Mouse (Mus musculus) midbrain, embryonic 16.5 days (tissue): ENCODE measurements around the gene Kcnrg. TPM values are rescaled to one million over a fixed set of nuclear protein-coding genes. Genes with fewer than 3 reads are reported as not detected.
A peak's percentile ranks its signal among the peaks of the same experiment; 100 is the strongest.

Experiments
- ATAC-seq: fragments of 200-750 bp; cut with Nextera tagmentation; 2 replicates; pipeline ENCODE4 v1.8.0; 2017; ENCODE audit warnings: moderate TSS enrichment
- H3K27ac ChIP-seq: fragments of 300-500 bp; sonication (generic); 2 replicates; pipeline ENCODE4 v1.5.1; 2014; ENCODE audit warnings: mild to moderate bottlenecking, low read length, mixed read lengths
- H3K27me3 ChIP-seq: fragments of 300-500 bp; sonication (generic); 2 replicates; pipeline ENCODE4 v1.6.1; 2014; ENCODE audit warnings: low read depth, low read length, mixed read lengths; ENCODE audit not compliant: control insufficient read depth, insufficient read depth
- H3K36me3 ChIP-seq: fragments of 300-500 bp; sonication (generic); 2 replicates; pipeline ENCODE4 v1.6.1; 2014; ENCODE audit warnings: mild to moderate bottlenecking, low read length, moderate library complexity, mixed read lengths; ENCODE audit not compliant: control insufficient read depth, insufficient read depth
- H3K4me1 ChIP-seq: fragments of 300-500 bp; sonication (generic); 2 replicates; pipeline ENCODE4 v1.6.1; 2014; ENCODE audit warnings: mild to moderate bottlenecking, low read length, mixed read lengths; ENCODE audit not compliant: control insufficient read depth, insufficient read depth
- H3K4me2 ChIP-seq: fragments of 300-500 bp; sonication (generic); 2 replicates; pipeline ENCODE4 v1.6.1; 2014; ENCODE audit warnings: mild to moderate bottlenecking, low read length, mixed read lengths
- H3K4me3 ChIP-seq: fragments of 300-500 bp; sonication (generic); 2 replicates; pipeline ENCODE4 v1.5.1; 2014; ENCODE audit warnings: low read depth, mild to moderate bottlenecking, low read length, moderate library complexity, mixed read lengths
- H3K9ac ChIP-seq: fragments of 300-500 bp; sonication (generic); 2 replicates; pipeline ENCODE4 v1.6.1; 2014; ENCODE audit warnings: low read depth, low read length, mixed read lengths
- H3K9me3 ChIP-seq: fragments of 300-500 bp; sonication (generic); replicated peaks from 2 replicates; pipeline ENCODE4 v1.6.1; 2014; ENCODE audit warnings: mild to moderate bottlenecking, low read length, mixed read lengths; ENCODE audit not compliant: control insufficient read depth, poor library complexity, severe bottlenecking
- WGBS: fragments of 180-500 bp; shearing (Covaris S2); extraction: QIAGEN DNeasy Blood & Tissue Kit; methylation state at CpG from one replicate; pipeline ENCODE4 v1.1.7; 2014; 5-methylcytosine and 5-hydroxymethylcytosine counted together
- microRNA counts: library from miRNA; unstranded; fragments of <30 nt; microRNA quantifications from one replicate; lab custom pipeline; 2016
- microRNA-seq: library from miRNA; unstranded; fragments of <30 nt; microRNA quantifications from one replicate; pipeline ENCODE4, GENCODE M21; 2017
- polyA plus RNA-seq: library from polyadenylated mRNA; unstranded; fragments of >200 nt; fragmentation: Nextera tagmentation; extraction: Ambion mirVana; gene quantifications from 2 replicates; pipeline ENCODE4 v1.2.1, GENCODE M21; 2015

Kcnrg gene
- polyA plus RNA-seq, 1 experiment from 2014 or later = 3.1 TPM

DNA sequence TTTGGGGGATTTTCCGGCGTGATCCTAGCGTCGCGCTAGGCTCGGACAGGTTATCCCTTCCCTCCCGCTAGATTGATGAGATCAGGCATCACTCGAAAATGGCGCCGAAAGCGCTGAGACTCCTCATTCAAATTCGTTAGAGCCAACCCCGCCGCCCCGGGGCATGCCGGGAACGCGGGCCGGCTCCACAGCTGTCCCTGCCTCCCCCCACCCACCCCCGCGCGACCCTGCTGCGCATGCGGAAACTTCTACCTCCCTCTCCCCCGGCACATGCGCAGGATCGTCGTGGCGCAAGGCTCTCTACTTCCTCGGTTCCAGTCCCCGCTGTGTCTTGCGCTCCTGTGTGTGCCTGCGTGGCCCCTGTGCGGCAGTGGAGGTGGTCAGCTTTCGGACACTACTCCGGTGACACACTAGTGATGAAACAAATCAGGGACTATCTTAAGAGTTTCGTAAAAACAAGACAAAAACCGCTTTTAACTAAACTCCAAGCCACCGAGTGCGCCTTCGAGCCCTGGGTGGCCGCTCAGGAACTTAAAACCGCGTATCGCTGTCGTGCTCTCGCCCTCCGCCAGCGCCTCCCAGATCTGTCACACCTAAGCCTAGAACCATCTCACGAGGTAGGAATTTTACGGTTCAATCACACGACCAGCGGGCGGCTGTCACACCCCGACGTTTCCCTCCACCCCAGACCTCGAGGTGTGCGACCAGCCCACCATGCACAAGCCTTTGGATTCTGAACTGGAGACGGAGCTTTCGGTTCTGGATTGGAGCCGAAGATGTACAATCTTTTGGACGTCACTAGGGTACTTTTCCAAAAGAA lies 41.6 kb downstream of the Kcnrg start:
- Histone ChIP-seq H3K27ac (peak overlapping the region; percentile 79), H3K4me3 (peak overlapping the region; percentile 85), H3K9me3 (no peaks in the 10 kb centered on the region), H3K4me2 (peak overlapping the region; percentile 89), H3K9ac (peak overlapping the region; percentile 77), H3K27me3 (no peaks in the 10 kb centered on the region), H3K36me3 (no peaks in the 10 kb centered on the region), H3K4me1 (peaks cover 3% of the 10 kb centered on the region; the same call in 1 of the 2 replicates)
- WGBS = 2% methylated on average over 62 of the region's 62 CpGs
- peak; percentile 96 for ATAC-seq

DNA sequence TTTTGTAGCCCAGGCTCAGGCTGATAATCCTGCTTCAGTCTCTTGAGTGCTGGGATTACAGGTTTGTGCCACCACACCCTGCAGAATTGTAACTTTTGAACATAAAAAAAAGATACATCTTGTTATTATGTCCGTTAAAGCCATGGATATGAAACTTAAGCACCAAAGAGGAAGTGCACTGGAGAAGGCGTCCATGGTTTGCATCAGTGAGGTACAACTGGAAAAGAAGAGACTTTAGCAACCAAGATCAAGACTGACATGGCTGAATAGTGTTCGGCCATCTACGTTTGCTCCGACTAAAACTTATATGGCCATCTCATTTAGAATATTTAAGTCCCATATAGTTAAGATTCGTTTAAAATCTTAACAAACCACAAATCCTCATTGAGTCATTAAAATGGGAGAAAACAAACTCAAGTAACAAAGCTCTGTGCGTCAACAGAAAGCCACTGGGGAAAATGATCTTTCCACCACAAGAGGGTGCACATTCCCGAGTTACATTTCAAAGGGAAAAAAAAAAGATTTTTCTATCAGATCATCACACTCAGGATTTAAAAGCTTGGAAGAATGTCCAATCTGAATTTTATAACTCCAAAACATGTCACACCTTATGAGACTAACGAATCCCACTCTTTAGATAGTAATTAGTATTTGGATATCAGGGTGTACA lies 43.2 kb downstream of the Kcnrg start:
- no peak overlapping the region for H3K27ac ChIP-seq
- no peak for ATAC-seq
- WGBS = 40% methylated on average over 9 of the region's 9 CpGs

DNA sequence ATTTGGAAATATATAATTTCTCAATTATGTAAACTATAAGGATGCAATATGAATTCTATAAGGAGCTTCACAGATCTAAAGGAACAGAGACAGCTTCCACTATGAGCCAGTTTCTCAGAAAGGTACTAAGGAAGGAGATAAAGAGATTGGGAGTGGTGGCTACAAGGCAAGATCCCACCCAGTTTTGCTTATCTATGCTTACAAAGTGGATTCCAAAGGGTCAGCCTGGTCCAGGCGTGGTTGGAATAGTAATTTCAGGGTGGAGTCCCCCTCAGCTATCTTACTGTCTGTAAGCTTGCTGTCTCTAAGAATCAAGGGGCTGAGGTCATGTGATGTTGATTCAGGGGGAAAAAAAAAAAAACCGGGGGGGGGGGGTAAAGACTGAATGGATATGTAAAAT lies 49.2 kb downstream of the Kcnrg start:
- no peaks in the 10 kb centered on the region for H3K27me3 ChIP-seq
- no peaks in the 10 kb centered on the region for H3K36me3 ChIP-seq
- WGBS = 53% methylated on average over 2 of the region's 2 CpGs
- H3K9ac ChIP-seq = no peak overlapping the region
- no peak overlapping the region for H3K27ac ChIP-seq
- ATAC-seq = no peak
- no peak overlapping the region for H3K4me2 ChIP-seq
- H3K4me3 ChIP-seq = no peak overlapping the region
- H3K4me1 ChIP-seq = no peaks in the 10 kb centered on the region
- H3K9me3 ChIP-seq = no peaks in the 10 kb centered on the region

More for the DNA sequence above, 43.2 kb downstream of the Kcnrg start:
- no peak overlapping the region for H3K9ac ChIP-seq
- no peak overlapping the region for H3K4me3 ChIP-seq
- H3K27me3 ChIP-seq = no peaks in the 10 kb centered on the region
- no peaks in the 10 kb centered on the region for H3K36me3 ChIP-seq
- H3K4me2 ChIP-seq = no peak overlapping the region
- no peaks in the 10 kb centered on the region for H3K9me3 ChIP-seq
- H3K4me1 ChIP-seq = peaks cover 3% of the 10 kb centered on the region; the same call in 1 of the 2 replicates

DNA sequence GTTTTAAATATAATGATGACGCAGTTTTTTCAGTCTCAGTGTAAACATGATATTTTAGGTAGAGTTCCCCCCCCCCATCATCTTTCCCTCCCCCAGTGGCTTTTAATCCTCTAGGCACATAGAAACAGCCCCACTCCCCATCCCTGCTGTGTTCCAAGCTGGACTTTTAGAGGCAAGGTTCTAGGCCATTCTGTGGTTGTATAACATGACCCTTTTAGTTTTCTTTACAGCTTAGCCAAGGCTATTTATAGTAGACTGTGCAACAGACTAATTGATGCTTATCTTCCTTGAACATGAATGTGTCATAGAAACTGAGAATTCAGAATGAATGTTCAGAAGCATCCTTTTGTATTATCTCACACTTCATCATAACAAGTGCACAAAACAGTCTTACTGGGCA lies 54.2 kb downstream of the Kcnrg start:
- no peak for ATAC-seq
- Histone ChIP-seq H3K27ac (no peak overlapping the region), H3K4me3 (no peak overlapping the region), H3K4me1 (no peaks in the 10 kb centered on the region), H3K4me2 (no peak overlapping the region), H3K9me3 (no peaks in the 10 kb centered on the region), H3K9ac (no peak overlapping the region), H3K27me3 (no peaks in the 10 kb centered on the region), H3K36me3 (no peaks in the 10 kb centered on the region)
- WGBS = 85% methylated on average over 1 of the region's 1 CpGs

DNA sequence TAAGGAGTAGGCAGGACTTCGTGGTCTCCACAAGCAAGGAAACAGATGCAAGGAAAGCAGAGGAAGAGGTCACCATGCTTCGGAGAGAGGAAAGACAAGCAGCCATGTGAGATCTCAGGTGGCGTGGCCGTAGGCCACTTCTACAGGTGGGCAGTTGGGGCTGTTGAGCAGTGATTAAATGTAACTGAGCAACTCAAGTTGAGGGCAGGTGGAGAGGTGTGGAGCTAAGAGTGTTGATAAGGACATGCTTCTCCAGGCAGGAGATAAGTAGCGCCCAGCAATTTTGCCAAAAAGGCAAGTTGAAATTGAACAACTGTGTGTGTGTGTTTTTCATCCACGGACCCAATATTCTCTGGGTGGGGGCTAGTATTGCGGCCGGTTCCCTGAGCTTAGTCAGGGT lies 55.0 kb downstream of the Kcnrg start:
- ATAC-seq = no peak
- 95% methylated on average over 8 of the region's 8 CpGs for WGBS

More for the DNA sequence above, 55.0 kb downstream of the Kcnrg start:
- Histone ChIP-seq H3K4me2 (no peak overlapping the region), H3K4me3 (no peak overlapping the region), H3K9me3 (no peaks in the 10 kb centered on the region), H3K4me1 (no peaks in the 10 kb centered on the region), H3K36me3 (no peaks in the 10 kb centered on the region), H3K27ac (no peak overlapping the region), H3K9ac (no peak overlapping the region), H3K27me3 (no peaks in the 10 kb centered on the region)

MicroRNA genes within 50 kb of the gene (microRNA counts, 519-probe panel; counts per million panel counts)
- microRNA mmu-miR-15a (lab: Ali Mortazavi, UCI) (3,357 counts per million, percentile 93 among the panel's probes with 10 or more counts), microRNA mmu-miR-16 (lab: Ali Mortazavi, UCI) (4,141 counts per million, percentile 99 among the panel's probes with 10 or more counts)

Small RNAs within 50 kb of the gene (microRNA-seq; reads per million reads assigned to microRNA genes)
- gene Mir15a (3,882 reads per million, percentile 88 among the genes with 10 or more reads in this experiment), gene Mir16-1 (1,514 reads per million, percentile 83 among the genes with 10 or more reads in this experiment)

Other genes with a start within 250 kb of the Kcnrg start
- gene Ebpl, start 247.0 kb upstream of the Kcnrg start, polyA plus RNA-seq = 9.4 and 10.0 TPM in 2 replicates
- 77.6 and 84.2 TPM in 2 replicates for gene Kpna3, start 167.6 kb upstream of the Kcnrg start, polyA plus RNA-seq
- gene Spryd7, start 50.6 kb upstream of the Kcnrg start, polyA plus RNA-seq = 62.0 and 64.9 TPM in 2 replicates
- gene Trim13, start 9.2 kb upstream of the Kcnrg start, polyA plus RNA-seq = 48.8 and 53.7 TPM in 2 replicates